Comparison of ENCODE assay signal across 8 mouse cellular contexts in the genomic region with DNA sequence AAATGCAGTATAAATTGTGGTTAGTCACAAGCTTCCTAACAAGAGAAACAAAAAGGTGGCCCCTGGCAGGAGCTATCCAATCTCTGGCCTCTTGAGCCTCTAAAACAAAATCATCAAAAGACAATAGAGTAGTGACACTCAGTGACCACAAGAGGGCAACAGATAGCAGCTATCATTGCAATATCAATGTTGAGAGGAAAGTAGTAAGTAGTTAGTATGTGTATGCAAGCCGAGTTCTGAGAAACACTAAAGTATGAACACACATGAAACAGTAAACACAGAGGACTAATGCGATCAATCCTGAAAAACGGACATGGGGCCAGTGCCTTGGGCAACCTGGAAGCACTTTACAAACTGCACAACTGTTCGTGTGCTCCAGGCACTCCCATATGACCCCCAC. TPM values are rescaled to one million over a fixed set of nuclear protein-coding genes. Genes with fewer than 3 reads are reported as not detected.
A peak's percentile ranks its signal among the peaks of the same experiment; 100 is the strongest.
DNase-seq lines count a peak whose midpoint lies in the region; ATAC-seq and TF ChIP-seq lines count a peak whose summit lies in the region.

No protein-coding gene starts in this region.

- H3K4me3 ChIP-seq in liver, adult 2 months (ENCODE audit: insufficient read depth, low read depth, low read length), result no peak overlapping the region
- H3K4me3 ChIP-seq in liver, embryonic 12.5 days, result no peak overlapping the region
- H3K4me3 ChIP-seq in cortical plate, adult 2 months (ENCODE audit: insufficient read depth, low read length), result no peak overlapping the region

- peaks cover 12% of the 10 kb centered on the region for H3K4me1 ChIP-seq in liver, adult 2 months (ENCODE audit: control insufficient read depth, insufficient read depth, low read length)
- peaks cover 6% of the 10 kb centered on the region for H3K4me1 ChIP-seq in liver, embryonic 12.5 days
- no peaks in the 10 kb centered on the region for H3K4me1 ChIP-seq in cortical plate, adult 2 months (ENCODE audit: control insufficient read depth, insufficient read depth, low read length)

- no peak for ATAC-seq in liver, embryonic 12.5 days

- peak overlapping the region; percentile 34; the same call in 1 of the 2 replicates for H3K27ac ChIP-seq in liver, adult 2 months (replicated peaks; ENCODE audit: insufficient read depth, low read depth, low read length)
- no peak overlapping the region for H3K27ac ChIP-seq in liver, embryonic 12.5 days
- no peak overlapping the region for H3K27ac ChIP-seq in cortical plate, adult 2 months (ENCODE audit: insufficient read depth, low read length)

- no peak for TF ChIP-seq POLR2A in liver, adult 2 months (IDR thresholded peaks at IDR 0.05; ENCODE audit: extremely low read depth, insufficient read depth, low read length)
- no peak for TF ChIP-seq POLR2A in cortical plate, adult 2 months (IDR thresholded peaks at IDR 0.05; ENCODE audit: extremely low read depth, insufficient read depth, low read length)

- no peaks in the 10 kb centered on the region for H3K27me3 ChIP-seq in liver, adult 2 months (ENCODE audit: control insufficient read depth, insufficient read depth, low read length)
- no peaks in the 10 kb centered on the region for H3K27me3 ChIP-seq in liver, embryonic 12.5 days (replicated peaks)
- H3K27me3 ChIP-seq in splenic B cell, adult 2 months (ENCODE audit: control insufficient read depth, insufficient read depth, low read length, poor library complexity, severe bottlenecking), result no peaks in the 10 kb centered on the region

- peak; percentile 69 for DNase-seq in cerebellum, adult 9-10 months
- no peak for DNase-seq in cerebellum, adult 11 months
- DNase-seq in liver, adult 2 months (ENCODE audit: extremely low read depth, low read depth, low spot score), result peak; percentile 63
- peak; percentile 36 to 41 for DNase-seq in kidney, postnatal 36 days
- DNase-seq in splenic B cell, adult 2 months (ENCODE audit: low read depth, low spot score), result peak; percentile 73
- no peak for DNase-seq in spleen, adult 18-20 months

- H3K4me2 ChIP-seq in liver, embryonic 12.5 days, result no peak overlapping the region

- no peak overlapping the region for H3K9ac ChIP-seq in liver, adult 2 months (ENCODE audit: low read depth, low read length)
- no peak overlapping the region for H3K9ac ChIP-seq in liver, embryonic 12.5 days

- H3K79me2 ChIP-seq in liver, adult 2 months (ENCODE audit: control insufficient read depth, insufficient read depth, low read length), result peaks cover 5% of the 10 kb centered on the region; the same call in 1 of the 2 replicates

- peaks cover 2% of the 10 kb centered on the region; the same call in 1 of the 2 replicates for H3K36me3 ChIP-seq in liver, adult 2 months (ENCODE audit: control insufficient read depth, insufficient read depth, low read length)
- peaks cover 53% of the 10 kb centered on the region for H3K36me3 ChIP-seq in liver, embryonic 12.5 days
- H3K36me3 ChIP-seq in splenic B cell, adult 2 months (ENCODE audit: control insufficient read depth, insufficient read depth, low read length, poor library complexity, severe bottlenecking), result no peaks in the 10 kb centered on the region

- peak; percentile 47 for TF ChIP-seq CTCF in liver, adult 2 months (IDR thresholded peaks at IDR 0.05; ENCODE audit: low read depth, low read length)
- TF ChIP-seq CTCF in cortical plate, adult 2 months (IDR thresholded peaks at IDR 0.05; ENCODE audit: extremely low read depth, insufficient read depth, low read length), result peak; percentile 34

- 8% methylated on average over 4 of the region's 4 CpGs for WGBS in liver, adult 2 months
- WGBS in liver, embryonic 12.5 days (ENCODE audit: insufficient replicate concordance), result 38% methylated on average over 4 of the region's 4 CpGs

- no peaks in the 10 kb centered on the region for H3K9me3 ChIP-seq in liver, embryonic 12.5 days (replicated peaks)

RNA-seq across cellular contexts. Expression of a gene that starts 20.9 kb away (rescaled TPM):
- 14.3 and 14.5 TPM in 2 replicates for total RNA-seq in liver, adult 2 months (2014; rRNA removed)
- polyA plus RNA-seq in liver, adult 2 months (2012; rRNA removed), result 10.2 and 10.3 TPM in 2 replicates
- polyA plus RNA-seq in liver, embryonic 12.5 days (2016; fragmentation: Nextera tagmentation; extraction: Ambion mirVana), result 45.9 and 47.3 TPM in 2 replicates
- polyA plus RNA-seq in cortical plate, adult 2 months (2012; rRNA removed), result 47.3 and 48.1 TPM in 2 replicates

Comparison
In these comparisons a context has a peak if more than half of its experiments do, and no peak if none do; other contexts are left out.
1. DNase-seq: peak in cerebellum, adult 9-10 months (single experiment), liver, adult 2 months (single experiment), kidney, postnatal 36 days (2 of 2) and splenic B cell, adult 2 months (single experiment); none in cerebellum, adult 11 months (single experiment) and spleen, adult 18-20 months (0 of 2).